Mouse (Mus musculus) forebrain, postnatal 0 days (tissue): ENCODE results near the gene Sfmbt1. TPM values are rescaled to one million over a fixed set of nuclear protein-coding genes. Genes with fewer than 3 reads are reported as not detected.
A peak's percentile ranks its signal among the peaks of the same experiment; 100 is the strongest.

Source experiments
- ATAC-seq: fragments of 200-750 bp; cut with Nextera tagmentation; 2 replicates; pipeline ENCODE4 v1.8.0; 2017; ENCODE audit warnings: mild to moderate bottlenecking, moderate library complexity
- DNase-seq: peaks from one replicate; pipeline ENCODE4 v3.0.0-alpha.2; 2015
- H3K27ac ChIP-seq: fragments of 300-500 bp; sonication (generic); 2 replicates; pipeline ENCODE4 v1.5.1; 2014; ENCODE audit warnings: low read depth, mild to moderate bottlenecking, antibody characterized with exemption, low read length, moderate library complexity, mixed read lengths
- H3K27me3 ChIP-seq: fragments of 300-500 bp; sonication (generic); 2 replicates; pipeline ENCODE4 v1.6.1; 2014; ENCODE audit warnings: mild to moderate bottlenecking, low read length, mixed read lengths; ENCODE audit not compliant: insufficient read depth
- H3K36me3 ChIP-seq: fragments of 300-500 bp; sonication (generic); 2 replicates; pipeline ENCODE4 v1.6.1; 2014; ENCODE audit warnings: mild to moderate bottlenecking, moderate library complexity; ENCODE audit not compliant: insufficient read depth
- H3K4me1 ChIP-seq: fragments of 300-500 bp; sonication (generic); 2 replicates; pipeline ENCODE4 v1.6.1; 2014; ENCODE audit warnings: antibody characterized with exemption; ENCODE audit not compliant: insufficient read depth
- H3K4me2 ChIP-seq: fragments of 300-500 bp; sonication (generic); 2 replicates; pipeline ENCODE4 v1.6.1; 2014; ENCODE audit warnings: low read depth, mild to moderate bottlenecking, moderate library complexity
- H3K4me3 ChIP-seq: fragments of 300-500 bp; sonication (generic); 2 replicates; pipeline ENCODE4 v1.5.1; 2014; ENCODE audit warnings: low read depth, low read length, mixed read lengths
- H3K9ac ChIP-seq: fragments of 300-500 bp; sonication (generic); 2 replicates; pipeline ENCODE4 v1.6.1; 2014; ENCODE audit warnings: mild to moderate bottlenecking
- H3K9me3 ChIP-seq: fragments of 300-500 bp; sonication (generic); 2 replicates; pipeline ENCODE4 v1.6.1; 2016; ENCODE audit warnings: low read length
- CTCF ChIP-seq: sonication (generic); IDR thresholded peaks from 2 replicates; pipeline ENCODE4 v1.5.1; 2016; ENCODE audit warnings: antibody characterized with exemption, control low read depth, low read depth
- WGBS: fragments of 180-500 bp; shearing (Covaris S2); extraction: QIAGEN DNeasy Blood & Tissue Kit; methylation state at CpG from one replicate; pipeline ENCODE4 v1.1.7; 2014; 5-methylcytosine and 5-hydroxymethylcytosine counted together
- polyA plus RNA-seq: library from polyadenylated mRNA; unstranded; fragments of >200 nt; fragmentation: Nextera tagmentation; extraction: Ambion mirVana; gene quantifications from 2 replicates; pipeline ENCODE4 v1.2.1, GENCODE M21; 2015
- total RNA-seq: library from RNA; depleted of rRNA; stranded (reverse); fragments of >200 nt; gene quantifications from 2 replicates; pipeline ENCODE4 v1.2.3, GENCODE M21; 2014

Gene Sfmbt1
- total and polyA plus RNA-seq, 2 experiments from 2014 or later: 13.3 to 15.5 TPM

DNA sequence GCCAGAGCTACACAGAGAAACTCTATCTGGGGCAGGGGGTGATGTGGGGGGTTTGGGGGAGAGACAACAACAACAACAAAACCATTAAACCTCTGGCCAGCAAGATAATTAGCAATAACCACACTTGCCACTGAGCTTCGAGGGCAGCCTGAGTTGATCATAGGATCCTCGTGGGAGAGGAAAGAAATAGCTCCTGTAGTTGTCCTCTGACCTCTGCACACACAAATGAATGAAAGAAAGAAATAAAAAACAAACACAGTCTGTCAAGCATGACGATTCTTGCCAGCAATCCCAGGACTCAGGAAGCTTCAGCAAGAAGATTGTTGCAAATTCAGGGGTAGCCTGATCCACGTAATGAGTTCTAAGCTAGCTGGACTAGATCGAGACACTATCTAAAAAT, 12.1 kb upstream of the Sfmbt1 start:
- Histone ChIP-seq H3K27ac (no peak overlapping the region), H3K4me1 (no peaks in the 10 kb centered on the region), H3K36me3 (no peaks in the 10 kb centered on the region), H3K27me3 (no peaks in the 10 kb centered on the region), H3K4me2 (no peak overlapping the region), H3K4me3 (no peak overlapping the region), H3K9ac (no peak overlapping the region), H3K9me3 (no peaks in the 10 kb centered on the region)
- DNase-seq (no peak), ATAC-seq (no peak)
- no peak for TF ChIP-seq CTCF
- WGBS: 64% methylated on average over 5 of the region's 5 CpGs

DNA sequence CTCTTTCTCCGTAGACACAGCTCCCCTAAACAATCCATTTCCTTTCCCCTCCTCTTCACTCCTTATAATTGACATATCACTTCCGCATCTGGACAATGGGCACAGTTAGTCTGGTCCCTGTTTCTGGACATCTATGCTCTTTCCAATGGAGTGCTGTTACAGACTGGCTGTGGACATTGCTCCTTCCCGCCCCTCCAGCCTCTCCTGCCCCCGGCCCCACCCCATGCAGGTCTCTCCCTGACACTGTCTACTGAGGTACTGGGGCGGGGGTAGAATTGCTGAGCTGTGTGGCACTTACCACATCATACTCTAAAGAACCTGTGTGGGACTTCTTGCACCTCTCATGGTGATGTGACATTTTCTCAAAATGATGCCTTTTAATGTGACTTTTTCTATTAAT, 11.6 kb upstream of the Sfmbt1 start:
- DNase-seq: no peak
- no peak overlapping the region for H3K4me3 ChIP-seq
- no peak overlapping the region for H3K9ac ChIP-seq
- no peaks in the 10 kb centered on the region for H3K4me1 ChIP-seq
- no peak overlapping the region for H3K27ac ChIP-seq
- 83% methylated on average over 5 of the region's 5 CpGs for WGBS
- H3K27me3 ChIP-seq: no peaks in the 10 kb centered on the region
- no peaks in the 10 kb centered on the region for H3K36me3 ChIP-seq
- ATAC-seq: no peak
- TF ChIP-seq CTCF: no peak
- H3K9me3 ChIP-seq: no peaks in the 10 kb centered on the region
- H3K4me2 ChIP-seq: no peak overlapping the region

DNA sequence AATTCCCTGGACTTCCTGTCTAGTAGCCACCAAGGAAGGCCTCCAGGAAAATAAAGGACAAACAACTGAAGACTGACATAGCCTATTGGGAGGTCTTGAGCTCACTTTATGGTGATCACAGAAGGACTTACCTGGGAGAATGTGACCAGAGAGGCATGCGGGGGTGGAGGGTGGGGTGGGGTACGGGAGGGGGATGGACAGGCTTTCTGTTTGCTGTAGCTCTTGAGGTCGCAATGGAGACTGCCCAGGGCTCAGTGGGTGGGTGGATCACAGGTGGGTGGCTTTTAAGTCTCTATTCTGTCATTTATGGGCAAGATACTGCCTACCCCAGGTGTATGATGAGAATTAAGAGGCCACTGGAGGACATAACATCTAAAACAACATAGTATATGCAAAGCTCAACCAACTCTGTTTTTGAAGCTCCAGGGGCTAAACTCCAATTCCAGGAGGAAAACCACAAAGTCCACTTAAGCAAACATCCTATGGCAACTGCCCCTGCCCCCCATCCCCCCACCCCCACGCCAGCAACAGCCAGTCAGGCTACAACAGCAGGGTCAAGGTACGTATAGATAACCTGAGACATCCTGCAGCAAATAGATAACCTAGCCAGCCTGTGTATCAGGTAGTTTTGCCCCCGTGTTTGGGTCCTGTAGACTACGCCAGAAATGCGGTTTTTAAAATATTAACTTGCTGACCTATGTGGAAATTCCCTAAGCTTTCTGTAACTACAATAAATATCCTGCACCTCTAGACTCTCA, 10.4 kb upstream of the Sfmbt1 start:
- Histone ChIP-seq H3K4me3 (no peak overlapping the region), H3K36me3 (no peaks in the 10 kb centered on the region), H3K9me3 (no peaks in the 10 kb centered on the region), H3K27me3 (no peaks in the 10 kb centered on the region), H3K27ac (no peak overlapping the region), H3K9ac (no peak overlapping the region), H3K4me2 (no peak overlapping the region), H3K4me1 (no peaks in the 10 kb centered on the region)
- 82% methylated on average over 8 of the region's 8 CpGs for WGBS
- DNase-seq (no peak), ATAC-seq (no peak)
- TF ChIP-seq CTCF: no peak

DNA sequence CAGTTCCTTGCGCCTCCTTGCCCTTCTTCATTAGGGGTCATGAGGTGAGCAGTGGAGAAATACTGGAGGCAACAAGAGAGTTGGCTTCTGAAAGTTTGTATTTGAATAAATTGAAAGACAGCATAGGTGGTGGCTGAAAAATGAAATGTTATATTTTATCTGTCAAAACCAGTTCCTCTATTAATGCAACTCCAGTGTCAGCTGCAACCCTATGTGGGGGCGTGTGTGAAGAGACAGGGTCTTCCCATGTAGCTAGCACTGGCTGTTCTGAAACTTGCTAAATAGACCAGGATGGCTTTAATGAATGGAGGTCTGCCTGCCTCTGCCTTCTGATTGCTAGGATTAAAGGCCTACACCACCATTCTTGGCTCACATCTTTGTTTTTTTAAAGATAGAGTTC, 2.8 kb upstream of the Sfmbt1 start:
- TF ChIP-seq CTCF: no peak
- 95% methylated on average over 2 of the region's 2 CpGs for WGBS
- DNase-seq (no peak), ATAC-seq (no peak)
- Histone ChIP-seq H3K9me3 (no peaks in the 10 kb centered on the region), H3K27ac (no peak overlapping the region), H3K27me3 (no peaks in the 10 kb centered on the region), H3K4me3 (no peak overlapping the region), H3K36me3 (no peaks in the 10 kb centered on the region), H3K4me1 (0 out of 2 replicates have a peak, but pooled peaks cover 4% of the 10 kb centered on the region), H3K9ac (no peak overlapping the region), H3K4me2 (no peak overlapping the region)

DNA sequence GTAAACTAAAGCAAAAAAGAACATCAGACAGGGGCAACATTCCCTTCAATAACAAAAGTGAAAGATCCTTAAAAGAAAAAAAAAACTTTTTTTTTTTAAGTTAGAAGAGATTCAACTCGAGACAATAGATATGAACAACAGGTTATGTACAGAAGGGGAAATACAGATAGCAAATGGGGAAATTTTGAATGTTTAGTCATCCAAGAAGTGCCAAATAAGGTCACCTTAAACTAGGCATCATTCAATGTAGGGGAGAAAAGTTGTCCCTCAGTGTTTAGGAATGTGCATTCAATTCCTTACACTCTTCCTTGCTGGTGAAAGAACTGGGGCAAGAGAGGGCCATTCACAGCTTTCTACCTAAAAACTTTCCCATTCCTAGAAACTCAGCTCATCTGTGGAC, 880 bp upstream of the Sfmbt1 start:
- WGBS: 82% methylated on average over 1 of the region's 1 CpGs
- Histone ChIP-seq H3K9me3 (no peaks in the 10 kb centered on the region), H3K27ac (no peak overlapping the region), H3K36me3 (no peaks in the 10 kb centered on the region), H3K4me1 (peaks cover 9% of the 10 kb centered on the region; the same call in 1 of the 2 replicates), H3K9ac (no peak overlapping the region), H3K4me2 (no peak overlapping the region), H3K4me3 (no peak overlapping the region), H3K27me3 (no peaks in the 10 kb centered on the region)
- no peak for DNase-seq
- no peak for ATAC-seq
- no peak for TF ChIP-seq CTCF

DNA sequence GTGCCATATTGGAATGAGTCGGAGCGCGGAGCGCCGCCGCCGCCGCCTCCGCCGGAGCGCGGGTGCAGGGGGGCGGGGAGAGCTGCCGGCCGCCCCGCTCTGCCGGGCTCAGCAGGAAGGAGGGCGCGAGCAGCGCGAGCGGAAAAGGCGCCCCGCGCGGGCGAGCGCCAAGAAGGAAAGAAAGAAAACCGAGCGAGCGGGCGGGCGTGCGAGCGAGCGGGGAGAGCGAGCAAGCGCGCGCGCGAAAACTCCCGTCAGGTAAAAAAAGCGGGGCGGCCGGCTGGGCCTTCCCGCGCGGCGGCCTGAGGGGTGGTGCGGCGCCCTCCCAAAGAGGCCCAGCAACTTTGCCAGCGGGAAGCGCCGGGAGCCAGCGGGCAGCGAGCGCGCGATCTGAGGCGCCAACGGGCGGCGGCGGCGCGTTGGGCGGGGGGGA, 985 bp downstream of the Sfmbt1 start:
- Histone ChIP-seq H3K27ac (peak overlapping the region; percentile 87), H3K4me3 (peak overlapping the region; percentile 92), H3K4me2 (peak overlapping the region; percentile 63), H3K27me3 (no peaks in the 10 kb centered on the region), H3K9ac (peak overlapping the region; percentile 73), H3K4me1 (peaks cover 9% of the 10 kb centered on the region; the same call in 1 of the 2 replicates), H3K9me3 (no peaks in the 10 kb centered on the region), H3K36me3 (no peaks in the 10 kb centered on the region)
- DNase-seq: peak; percentile 93
- ATAC-seq: peak; percentile 91
- WGBS: 5% methylated on average over 40 of the region's 68 CpGs
- no peak for TF ChIP-seq CTCF

DNA sequence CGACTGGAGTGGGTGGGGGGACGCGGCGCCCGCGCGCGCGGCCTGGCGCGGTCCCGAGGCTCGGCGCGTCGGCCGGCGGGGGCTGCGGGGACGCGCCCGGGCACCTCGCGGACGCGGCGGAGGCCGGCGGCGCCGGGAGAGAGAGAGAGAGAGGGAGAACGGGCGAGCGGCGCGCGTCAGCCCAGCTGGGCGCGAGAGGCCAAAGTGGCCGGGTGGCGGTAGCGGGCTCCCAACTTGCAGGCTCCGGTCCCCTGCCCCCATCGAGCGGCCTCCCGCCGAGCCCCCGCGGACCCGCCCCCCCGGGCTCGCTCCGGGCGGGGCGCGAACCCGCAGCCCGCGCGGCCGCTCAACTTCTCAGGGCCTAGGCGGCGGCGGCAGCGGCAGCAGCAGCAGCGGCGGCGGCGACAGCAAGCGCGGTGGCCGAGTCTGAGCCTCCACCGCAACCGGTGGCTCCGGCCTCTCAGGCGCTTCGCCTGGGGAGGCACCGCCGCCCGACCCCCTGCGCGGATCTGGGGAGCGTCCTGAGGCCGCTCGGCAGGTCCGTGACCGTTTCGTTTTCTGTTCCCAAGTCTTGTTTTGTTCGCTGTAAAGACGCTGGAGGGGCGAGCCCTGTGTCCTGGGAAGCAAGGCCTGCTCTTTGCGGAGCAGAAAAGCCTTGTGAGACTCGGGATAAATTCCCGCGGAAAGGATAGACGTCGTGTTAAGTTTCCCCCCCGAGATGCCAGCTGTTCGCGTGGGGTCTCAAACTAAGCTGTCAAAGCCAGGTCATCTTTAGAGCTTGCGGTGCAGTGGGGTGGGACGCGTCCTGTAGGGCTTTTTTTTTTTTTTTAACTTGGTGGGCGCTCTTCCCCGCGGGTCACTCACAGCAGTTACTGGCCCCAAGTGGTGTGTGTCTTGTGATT, 1.7 kb downstream of the Sfmbt1 start:
- Histone ChIP-seq H3K4me3 (peak overlapping the region; percentile 92), H3K4me1 (peaks cover 9% of the 10 kb centered on the region; the same call in 1 of the 2 replicates), H3K27ac (peak overlapping the region; percentile 87), H3K27me3 (no peaks in the 10 kb centered on the region), H3K36me3 (no peaks in the 10 kb centered on the region), H3K9ac (peak overlapping the region; percentile 73), H3K4me2 (peak overlapping the region; percentile 63), H3K9me3 (no peaks in the 10 kb centered on the region)
- under 1% methylated on average over 79 of the region's 106 CpGs for WGBS
- ATAC-seq (peak; percentile 67), DNase-seq (peak; percentile 54)
- TF ChIP-seq CTCF: no peak
